ENCODE assay signal across 8 mouse cellular contexts in genomic region chr16:87754858-87755257, GRCm38 (mm10). TPM values are rescaled to one million over a fixed set of nuclear protein-coding genes. Genes with fewer than 3 reads are reported as not detected.
A peak's percentile ranks its signal among the peaks of the same experiment; 100 is the strongest.
DNase-seq lines count a peak whose midpoint lies in the region; ATAC-seq lines count a peak whose summit lies in the region.

No protein-coding gene starts in this region.

- H3K9ac ChIP-seq in intestine, embryonic 16.5 days (ENCODE audit: low read depth, low read length): no peak overlapping the region
- no peak overlapping the region for H3K9ac ChIP-seq in limb, embryonic 11.5 days (ENCODE audit: low read length)

- H3K4me3 ChIP-seq in intestine, embryonic 16.5 days (ENCODE audit: low read length): no peak overlapping the region
- no peak overlapping the region for H3K4me3 ChIP-seq in limb, embryonic 11.5 days (ENCODE audit: low read depth, low read length)

- no peaks in the 10 kb centered on the region for H3K36me3 ChIP-seq in intestine, embryonic 16.5 days (ENCODE audit: control insufficient read depth, insufficient read depth, low read length)
- no peaks in the 10 kb centered on the region for H3K36me3 ChIP-seq in limb, embryonic 11.5 days (ENCODE audit: control insufficient read depth, insufficient read depth, low read length)

- H3K27ac ChIP-seq in intestine, embryonic 16.5 days (ENCODE audit: low read length): no peak overlapping the region
- no peak overlapping the region for H3K27ac ChIP-seq in limb, embryonic 11.5 days (replicated peaks; ENCODE audit: low read depth, low read length)

- 0 out of 2 replicates have a peak, but pooled peaks have one; percentile 16 for ATAC-seq in intestine, embryonic 16.5 days
- ATAC-seq in limb, embryonic 11.5 days (ENCODE audit: insufficient number of reproducible peaks, low FRiP score, low TSS enrichment, low read depth): no peak

- no peaks in the 10 kb centered on the region for H3K4me1 ChIP-seq in intestine, embryonic 16.5 days (ENCODE audit: control insufficient read depth, insufficient read depth, low read length)
- H3K4me1 ChIP-seq in limb, embryonic 11.5 days (ENCODE audit: control insufficient read depth, insufficient read depth, low read length): no peaks in the 10 kb centered on the region

- WGBS in intestine, embryonic 16.5 days: 63% methylated on average over 9 of the region's 9 CpGs
- 76% methylated on average over 9 of the region's 9 CpGs for WGBS in limb, embryonic 11.5 days

- DNase-seq in urinary bladder, postnatal 14 days (ENCODE audit: low spot score): peak; percentile 41
- no peak for DNase-seq in urinary bladder, postnatal 10 days (ENCODE audit: low spot score)
- peak; percentile 25 for DNase-seq in adrenal gland, adult 8-10 months
- DNase-seq in embryo, embryonic 11 days: peak; percentile 28
- DNase-seq in limb, embryonic 11.5 days (ENCODE audit: low spot score): peak; percentile 46
- DNase-seq in retina, adult 2 months (ENCODE audit: low read depth, low spot score): peak; percentile 30
- no peak for DNase-seq in yolk sac, embryonic 10.5 days (ENCODE audit: low spot score)

- H3K4me2 ChIP-seq in intestine, embryonic 16.5 days (ENCODE audit: low read depth, low read length): no peak overlapping the region
- no peak overlapping the region for H3K4me2 ChIP-seq in limb, embryonic 11.5 days (ENCODE audit: low read depth, severe bottlenecking)

- no peaks in the 10 kb centered on the region for H3K9me3 ChIP-seq in intestine, embryonic 16.5 days (ENCODE audit: control insufficient read depth, low read length)
- no peaks in the 10 kb centered on the region for H3K9me3 ChIP-seq in limb, embryonic 11.5 days (ENCODE audit: control insufficient read depth, low read length)

- no peaks in the 10 kb centered on the region for H3K27me3 ChIP-seq in intestine, embryonic 16.5 days (replicated peaks; ENCODE audit: control insufficient read depth, insufficient read depth, low read length)
- H3K27me3 ChIP-seq in limb, embryonic 11.5 days (ENCODE audit: control insufficient read depth, insufficient read depth, low read length): no peaks in the 10 kb centered on the region

RNA-seq across cellular contexts. Expression of gene Bach1, which starts 56.1 kb away (rescaled TPM):
- total RNA-seq in adrenal gland, adult 8-10 months (2022): 10 to 100 TPM; 17.6 to 32.1 (median 19.1) TPM
- 16.6 and 18.2 TPM in 2 replicates for polyA plus RNA-seq in intestine, embryonic 16.5 days (2015; fragmentation: Nextera tagmentation; extraction: Ambion mirVana)
- 15.9 and 18.4 TPM in 2 replicates for polyA plus RNA-seq in limb, embryonic 11.5 days (2014; fragmentation: Nextera tagmentation; extraction: Ambion mirVana)

Comparison
In these comparisons a context has a peak if more than half of its experiments do, and no peak if none do; other contexts are left out.
1. DNase-seq: peak in urinary bladder, postnatal 14 days (single experiment), adrenal gland, adult 8-10 months (single experiment), embryo, embryonic 11 days (single experiment), limb, embryonic 11.5 days (single experiment) and retina, adult 2 months (single experiment); none in urinary bladder, postnatal 10 days (single experiment) and yolk sac, embryonic 10.5 days (single experiment).